In genomic region chr4:9025821-9026470, GRCm38 (mm10) we compare ENCODE assay signal across 13 mouse cellular contexts.
DNase-seq lines count a peak whose midpoint lies in the region; ATAC-seq lines count a peak whose summit lies in the region.
"Had no signal": no experiment of that assay in that cellular context is flagged by ENCODE, and none has a peak within 500 bp of the region (broad histone marks: within the 10 kb centered on the region; RNA-seq: fewer than 3 reads in every experiment).

No protein-coding gene starts in this region.

- H3K27ac ChIP-seq in heart, embryonic 11.5 days (ENCODE audit: low read depth, low read length) = no peak overlapping the region
- no peak overlapping the region for H3K27ac ChIP-seq in midbrain, embryonic 11.5 days (ENCODE audit: low read depth, low read length)
- no peak overlapping the region for H3K27ac ChIP-seq in midbrain, embryonic 14.5 days (replicated peaks; ENCODE audit: low read depth, low read length)
- H3K27ac ChIP-seq: embryonic facial prominence, embryonic 12.5 days; limb, embryonic 10.5 days; stomach, embryonic 15.5 days had no signal

- H3K9ac ChIP-seq in heart, embryonic 11.5 days (ENCODE audit: low read depth, low read length) = no peak overlapping the region
- H3K9ac ChIP-seq in midbrain, embryonic 11.5 days (ENCODE audit: low read length) = no peak overlapping the region
- no peak overlapping the region for H3K9ac ChIP-seq in midbrain, embryonic 14.5 days (replicated peaks; ENCODE audit: low read length)
- H3K9ac ChIP-seq: embryonic facial prominence, embryonic 12.5 days; liver, postnatal 0 days; stomach, embryonic 15.5 days had no signal

- 63% methylated on average over 8 of the region's 8 CpGs for WGBS in heart, embryonic 11.5 days (ENCODE audit: insufficient replicate concordance)
- WGBS in midbrain, embryonic 11.5 days = 52% methylated on average over 8 of the region's 8 CpGs
- 57% methylated on average over 8 of the region's 8 CpGs for whole genome bisulfite sequencing in midbrain, embryonic 14.5 days

- no peak for DNase-seq in heart, postnatal 4 days
- peak; percentile 80 for DNase-seq in midbrain, embryonic 11.5 days (ENCODE audit: low spot score, missing footprints)
- no peak for DNase-seq in midbrain, embryonic 14.5 days
- peak; percentile 45 for DNase-seq in induced T-regulatory cell, adult 2 months (ENCODE audit: low read depth)
- DNase-seq in thymus, postnatal 25 days = no peak
- no peak for DNase-seq in neural tube, embryonic 10.5 days (ENCODE audit: extremely low spot score, low spot score)
- DNase-seq: heart, postnatal 36 days; liver, postnatal 0 days; thymus, postnatal 4 days had no signal

- H3K9me3 ChIP-seq in heart, embryonic 11.5 days (replicated peaks; ENCODE audit: control insufficient read depth, low read length) = no peaks in the 10 kb centered on the region
- no peaks in the 10 kb centered on the region for H3K9me3 ChIP-seq in midbrain, embryonic 11.5 days (ENCODE audit: control insufficient read depth, low read length)
- H3K9me3 ChIP-seq in midbrain, embryonic 14.5 days (ENCODE audit: control insufficient read depth, low read length) = no peaks in the 10 kb centered on the region
- H3K9me3 ChIP-seq: embryonic facial prominence, embryonic 12.5 days; limb, embryonic 10.5 days; stomach, embryonic 15.5 days had no signal

- no peak overlapping the region for H3K4me2 ChIP-seq in heart, embryonic 11.5 days
- H3K4me2 ChIP-seq in midbrain, embryonic 11.5 days = no peak overlapping the region
- no peak overlapping the region for H3K4me2 ChIP-seq in midbrain, embryonic 14.5 days (ENCODE audit: low read length)
- H3K4me2 ChIP-seq: embryonic facial prominence, embryonic 12.5 days; stomach, embryonic 15.5 days had no signal

- no peak overlapping the region for H3K4me3 ChIP-seq in heart, embryonic 11.5 days (ENCODE audit: low read depth, low read length)
- H3K4me3 ChIP-seq in midbrain, embryonic 11.5 days (ENCODE audit: low read depth, low read length) = no peak overlapping the region
- H3K4me3 ChIP-seq in midbrain, embryonic 14.5 days (replicated peaks; ENCODE audit: low read depth, low read length) = no peak overlapping the region
- H3K4me3 ChIP-seq: embryonic facial prominence, embryonic 12.5 days; limb, embryonic 10.5 days; stomach, embryonic 15.5 days had no signal

- H3K27me3 ChIP-seq in heart, embryonic 11.5 days (ENCODE audit: control insufficient read depth, insufficient read depth, low read length) = no peaks in the 10 kb centered on the region
- no peaks in the 10 kb centered on the region for H3K27me3 ChIP-seq in midbrain, embryonic 11.5 days (ENCODE audit: control insufficient read depth, insufficient read depth, low read length)
- H3K27me3 ChIP-seq in midbrain, embryonic 14.5 days (ENCODE audit: control insufficient read depth, insufficient read depth, low read length) = no peaks in the 10 kb centered on the region
- H3K27me3 ChIP-seq: stomach, embryonic 15.5 days had no signal

- ATAC-seq in heart, embryonic 11.5 days (replicated peaks; ENCODE audit: insufficient number of reproducible peaks, low FRiP score, low TSS enrichment) = peak; percentile 49
- ATAC-seq in midbrain, embryonic 11.5 days (ENCODE audit: low FRiP score) = no peak
- no peak; the same call in 1 of the 2 replicates for ATAC-seq in midbrain, embryonic 14.5 days (ENCODE audit: low FRiP score, low TSS enrichment)
- ATAC-seq: liver, postnatal 0 days had no signal

- 0 out of 2 replicates have a peak, but pooled peaks cover 3% of the 10 kb centered on the region for H3K4me1 ChIP-seq in heart, embryonic 11.5 days (ENCODE audit: control insufficient read depth, insufficient read depth, low read length)
- H3K4me1 ChIP-seq in midbrain, embryonic 11.5 days (ENCODE audit: control insufficient read depth, insufficient read depth, low read length) = peaks cover 2% of the 10 kb centered on the region; the same call in 1 of the 2 replicates
- peaks cover 15% of the 10 kb centered on the region for H3K4me1 ChIP-seq in midbrain, embryonic 14.5 days (ENCODE audit: control insufficient read depth, insufficient read depth, low read length)

- no peaks in the 10 kb centered on the region for H3K36me3 ChIP-seq in heart, embryonic 11.5 days (ENCODE audit: control insufficient read depth, insufficient read depth, low read length)
- H3K36me3 ChIP-seq in midbrain, embryonic 11.5 days (ENCODE audit: control insufficient read depth, insufficient read depth, low read length) = no peaks in the 10 kb centered on the region
- H3K36me3 ChIP-seq in midbrain, embryonic 14.5 days (ENCODE audit: control insufficient read depth, insufficient read depth, low read length) = no peaks in the 10 kb centered on the region
- H3K36me3 ChIP-seq: embryonic facial prominence, embryonic 12.5 days; limb, embryonic 10.5 days; stomach, embryonic 15.5 days had no signal

Comparison
In these comparisons a context has a peak if more than half of its experiments do, and no peak if none do; other contexts are left out.
1. DNase-seq: peak in midbrain, embryonic 11.5 days (single experiment) and induced T-regulatory cell, adult 2 months (single experiment); none in heart, postnatal 4 days (single experiment), midbrain, embryonic 14.5 days (single experiment), thymus, postnatal 25 days (single experiment) and neural tube, embryonic 10.5 days (single experiment).